Mouse (Mus musculus) olfactory bulb, adult 2 months (tissue): ENCODE data around the gene Selenbp2. TPM values are rescaled to one million over a fixed set of nuclear protein-coding genes. Genes with fewer than 3 reads are reported as not detected.
A peak's percentile ranks its signal among the peaks of the same experiment; 100 is the strongest.
"Not testable (repeated sequence)": the region's sequence is repeated elsewhere in the genome, so short reads cannot be mapped to it uniquely, and the experiment has no call there.

Source experiments
- H3K27ac ChIP-seq: fragments of 200-500 bp; 2 replicates; pipeline ENCODE4 v1.5.1; 2012; ENCODE audit warnings: low read depth, low read length; ENCODE audit not compliant: insufficient read depth
- H3K4me1 ChIP-seq: fragments of 200-500 bp; 2 replicates; pipeline ENCODE4 v1.6.1; 2012; ENCODE audit warnings: low read length; ENCODE audit not compliant: control insufficient read depth, insufficient read depth
- H3K4me3 ChIP-seq: fragments of 200-500 bp; 2 replicates; pipeline ENCODE4 v1.5.1; 2012; ENCODE audit warnings: mild to moderate bottlenecking, low read depth, low read length, moderate library complexity; ENCODE audit not compliant: insufficient read depth
- CTCF ChIP-seq: fragments of 200-500 bp; IDR thresholded peaks from 2 replicates; pipeline ENCODE4 v1.5.1; 2012; ENCODE audit warnings: low read depth, mild to moderate bottlenecking, low read length, moderate library complexity; ENCODE audit not compliant: insufficient read depth
- POLR2A ChIP-seq: fragments of 200-500 bp; IDR thresholded peaks from 2 replicates; pipeline ENCODE4 v1.6.1; 2012; ENCODE audit warnings: mild to moderate bottlenecking, low read depth, low read length, moderate library complexity; ENCODE audit not compliant: insufficient read depth
- WGBS: fragments of 180-500 bp; shearing (Covaris S2); methylation state at CpG from one replicate; pipeline ENCODE4 v1.1.7; 2018; 5-methylcytosine and 5-hydroxymethylcytosine counted together
- polyA plus RNA-seq: library from polyadenylated mRNA; stranded (reverse); fragments of >200 nt; gene quantifications from 2 replicates; pipeline ENCODE4 v1.2.4, GENCODE M21; 2012; ENCODE audit warnings: low replicate concordance; ENCODE audit not compliant: missing spikeins, insufficient read depth, insufficient read length

The Selenbp2 gene
- polyA plus RNA-seq: not detected in 2 replicates

DNA sequence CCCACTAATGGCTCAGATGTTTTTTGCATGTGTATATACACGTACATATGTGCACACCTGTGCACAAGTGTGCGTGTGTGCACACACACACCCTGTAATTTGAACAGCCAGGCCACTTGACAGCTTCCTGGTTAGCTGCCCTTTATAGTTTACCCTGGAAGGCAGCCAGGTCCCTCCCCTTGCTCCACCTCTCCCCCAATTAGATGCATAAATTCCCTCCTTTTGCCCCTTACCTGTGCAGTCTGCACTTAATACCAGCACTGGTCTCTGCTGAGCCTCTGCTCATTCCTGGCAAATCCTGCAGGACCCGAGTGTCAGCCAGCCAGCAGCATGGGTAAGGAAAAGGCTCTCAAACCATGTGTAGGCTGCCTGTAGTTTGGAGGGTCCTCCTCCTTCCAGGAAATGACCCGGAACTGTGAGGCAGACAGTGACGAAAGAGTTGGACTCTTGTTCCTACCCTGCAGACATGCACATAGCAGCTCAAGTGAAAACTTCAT is at the start of gene Selenbp2:
Gene Selenbp2 (plus strand): TSS at position 228 of the 497 bp plus-strand sequence.
- 68% methylated on average over 5 of the region's 5 CpGs for WGBS
- no peaks in the 10 kb centered on the region for H3K4me1 ChIP-seq
- TF ChIP-seq CTCF (no peak), POLR2A (no peak)

DNA sequence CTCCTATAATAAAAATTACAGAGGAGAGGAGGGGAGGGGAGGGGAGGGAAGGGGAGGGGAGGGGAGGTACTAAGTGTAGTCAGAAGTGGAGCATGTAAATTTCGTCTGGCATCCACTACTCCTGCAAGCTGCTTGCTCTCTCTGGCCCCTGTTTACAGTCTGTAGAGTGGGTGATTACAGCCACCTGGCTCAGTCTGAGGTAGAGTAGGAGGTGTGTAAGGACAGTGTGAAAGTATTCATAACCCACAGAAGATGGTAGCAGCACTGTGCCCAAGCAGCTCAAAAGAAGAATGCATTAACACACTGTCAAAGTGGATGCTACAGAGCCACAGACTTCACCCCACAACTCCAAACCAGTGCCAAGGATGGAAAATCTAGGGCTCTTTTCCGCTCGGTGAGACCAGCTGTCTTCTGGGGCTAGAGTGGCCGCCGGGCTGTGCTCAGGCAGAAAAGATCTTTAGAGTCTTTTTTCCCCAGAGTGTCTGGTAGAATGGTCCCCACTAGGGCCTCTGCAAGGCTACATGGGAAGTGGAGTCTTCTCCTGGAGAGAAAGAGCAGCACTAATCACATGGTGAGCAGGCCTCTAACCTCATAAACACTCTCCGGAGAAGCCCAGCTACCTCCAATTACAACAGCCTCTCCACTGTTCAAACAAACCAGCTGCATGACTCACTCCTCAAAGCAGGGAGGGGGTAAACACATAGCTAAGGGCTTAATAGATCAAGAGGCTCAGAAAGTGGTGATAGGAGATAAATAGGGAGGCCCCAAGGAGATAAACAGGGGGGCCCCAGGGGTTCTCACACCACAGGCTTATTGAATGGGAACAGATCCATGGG is 44.4 kb upstream of the Selenbp2 start:
- TF ChIP-seq POLR2A: no peak
- no peak for TF ChIP-seq CTCF
- WGBS: 27% methylated on average over 6 of the region's 6 CpGs
- Histone ChIP-seq H3K27ac (no peak overlapping the region), H3K4me3 (no peak overlapping the region), H3K4me1 (peaks cover 3% of the 10 kb centered on the region; the same call in 1 of the 2 replicates)

More for the DNA sequence above, at the start of gene Selenbp2:
- no peak within 1 kb of the TSS for H3K4me3 ChIP-seq
- no peak within 1 kb of the TSS for H3K27ac ChIP-seq

DNA sequence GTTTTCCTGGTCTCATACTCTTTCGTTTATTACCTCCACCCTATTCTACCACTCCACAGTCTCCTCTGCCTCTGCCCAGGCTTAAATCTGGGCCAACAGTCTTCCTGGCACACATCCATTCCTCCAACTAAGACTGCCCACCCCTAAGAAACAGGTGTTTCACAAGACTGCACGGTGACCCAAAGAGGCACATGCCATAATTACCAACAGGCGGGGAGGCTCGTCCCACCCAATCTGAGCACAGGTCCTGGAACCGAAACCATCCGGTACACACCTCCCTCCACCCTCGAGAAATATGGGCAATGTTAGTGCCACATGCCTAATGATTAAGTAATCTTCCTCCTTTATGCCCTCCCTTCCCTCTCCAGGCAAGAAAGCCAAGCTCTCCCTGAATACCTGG is 42.9 kb upstream of the Selenbp2 start:
- no peak overlapping the region for H3K4me3 ChIP-seq
- 71% methylated on average over 7 of the region's 7 CpGs for WGBS
- TF ChIP-seq CTCF (no peak), POLR2A (no peak)
- H3K4me1 ChIP-seq: peaks cover 3% of the 10 kb centered on the region; the same call in 1 of the 2 replicates
- H3K27ac ChIP-seq: no peak overlapping the region

DNA sequence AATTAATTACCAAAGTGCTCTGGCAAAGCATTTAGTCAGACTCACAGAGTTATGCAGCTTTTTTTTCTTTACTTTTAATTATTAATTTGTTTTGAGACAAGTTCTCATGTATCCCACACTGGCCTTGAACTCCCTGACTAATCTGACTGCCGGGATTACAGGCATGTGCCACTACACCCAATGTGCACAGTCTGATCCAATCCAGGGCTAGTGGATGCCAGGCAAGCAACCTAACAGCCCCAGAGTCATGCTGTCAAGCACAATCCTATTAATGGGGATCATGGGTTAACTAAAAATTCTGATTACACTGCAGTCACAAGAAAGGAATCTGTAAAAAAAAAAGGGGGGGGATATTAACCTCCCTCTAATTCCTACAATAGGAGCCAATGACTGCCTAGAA is 39.4 kb upstream of the Selenbp2 start:
- not testable (repeated sequence) for H3K4me1 ChIP-seq, H3K4me3 ChIP-seq, H3K27ac ChIP-seq
- 79% methylated on average over 1 of the region's 1 CpGs for WGBS

DNA sequence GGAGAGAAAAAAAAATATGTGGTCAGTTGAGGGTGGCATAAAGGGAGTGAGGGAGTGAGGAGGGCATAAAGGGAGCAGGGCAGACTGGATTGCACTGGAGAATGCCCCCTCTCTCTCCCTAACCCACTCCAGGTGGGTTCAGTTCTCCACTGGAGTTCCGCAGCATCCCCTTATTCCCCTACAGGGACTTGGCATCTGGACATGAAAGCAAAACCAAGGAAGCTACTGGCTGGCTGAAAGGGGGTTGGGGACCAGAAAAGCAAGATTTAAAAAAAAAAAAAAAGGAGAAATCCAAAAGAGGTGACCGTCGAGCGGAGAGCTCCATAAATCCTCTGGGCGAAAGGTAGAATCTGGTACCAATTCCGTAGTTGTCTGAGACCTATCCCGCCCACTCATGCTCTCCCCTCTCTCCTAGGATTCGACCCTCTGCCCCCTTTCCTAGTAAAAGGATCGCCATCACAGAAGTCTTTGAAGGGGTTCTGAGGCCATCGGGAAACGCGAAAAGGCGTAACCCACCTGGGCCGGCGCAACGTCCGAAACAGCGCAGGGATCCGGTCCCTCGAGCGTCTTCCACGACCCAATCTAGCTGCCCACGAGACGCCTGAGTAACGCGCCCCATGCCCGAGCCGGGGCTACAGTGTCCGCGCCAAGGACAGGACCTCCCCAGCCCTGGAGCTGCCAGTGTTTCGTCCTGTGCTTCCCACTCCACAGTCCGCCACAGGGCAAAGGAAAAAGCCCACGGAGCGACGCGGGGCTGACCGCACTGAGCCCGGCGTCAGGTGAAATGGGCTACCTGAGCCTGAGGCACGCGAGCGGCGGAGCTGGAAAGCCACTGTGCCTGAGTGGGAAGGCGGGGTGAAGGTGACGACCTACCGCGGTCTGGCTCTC is 35.3 kb upstream of the Selenbp2 start:
- not testable (repeated sequence) for H3K27ac ChIP-seq, H3K4me1 ChIP-seq
- 10% methylated on average over 26 of the region's 47 CpGs for WGBS
- peak overlapping the region; percentile 29 for H3K4me3 ChIP-seq

DNA sequence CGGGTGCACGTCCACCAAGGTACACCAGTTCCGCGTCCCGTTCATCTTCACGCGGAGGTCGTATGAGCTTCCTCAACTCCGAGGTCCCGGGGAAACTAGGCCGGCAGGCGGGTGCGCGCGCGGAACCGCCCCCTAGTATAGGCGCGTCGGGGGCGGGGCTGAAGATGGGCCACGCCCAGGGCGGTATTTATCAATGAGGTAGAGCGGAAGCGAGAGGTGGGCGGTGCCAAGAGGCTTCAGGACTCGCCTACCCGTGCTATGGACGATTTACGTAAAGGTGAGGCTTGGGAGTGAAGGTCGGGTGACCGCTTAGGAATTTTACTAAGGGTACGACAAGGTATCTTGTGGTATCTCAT is 34.6 kb upstream of the Selenbp2 start, which contains the start of gene Tuft1:
Gene Tuft1 (minus strand): TSS at position 133 of the 356 bp plus-strand sequence.
- WGBS: 1% methylated on average over 22 of the region's 33 CpGs
- not testable (repeated sequence) for H3K4me1 ChIP-seq, H3K27ac ChIP-seq
- peak within 1 kb of the TSS; percentile 29 for H3K4me3 ChIP-seq

DNA sequence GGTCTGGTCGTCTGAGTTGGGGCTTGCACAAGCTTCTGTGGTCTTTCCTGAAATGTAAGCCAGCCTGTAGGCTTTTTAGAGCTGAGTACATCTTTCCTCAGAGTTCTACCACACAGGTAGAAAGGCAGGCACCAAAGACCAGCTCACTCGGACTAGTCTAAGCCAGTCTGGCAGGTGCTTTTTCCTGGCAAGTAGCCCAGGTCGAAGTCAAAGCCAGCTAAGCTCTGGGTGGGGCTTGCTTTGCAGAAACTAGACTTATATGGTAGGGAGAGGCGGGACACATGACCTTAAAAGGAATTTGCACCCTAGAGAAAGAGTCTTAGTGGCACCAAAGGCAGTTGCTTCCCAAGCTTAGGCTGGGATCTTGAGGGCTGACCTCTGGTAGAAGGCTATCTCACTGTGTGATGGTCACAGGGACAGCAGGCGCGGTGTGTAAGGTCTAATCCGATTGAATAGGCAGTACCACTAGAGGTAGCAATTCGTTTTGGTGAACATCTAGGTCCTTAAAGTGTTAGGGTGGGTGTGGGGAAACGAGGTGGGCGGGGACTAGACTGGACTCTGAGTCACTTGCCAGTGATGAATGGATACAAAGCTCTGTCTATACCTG is 34.1 kb upstream of the Selenbp2 start:
- not testable (repeated sequence) for H3K4me1 ChIP-seq, H3K4me3 ChIP-seq, H3K27ac ChIP-seq
- WGBS: 35% methylated on average over 8 of the region's 10 CpGs

DNA sequence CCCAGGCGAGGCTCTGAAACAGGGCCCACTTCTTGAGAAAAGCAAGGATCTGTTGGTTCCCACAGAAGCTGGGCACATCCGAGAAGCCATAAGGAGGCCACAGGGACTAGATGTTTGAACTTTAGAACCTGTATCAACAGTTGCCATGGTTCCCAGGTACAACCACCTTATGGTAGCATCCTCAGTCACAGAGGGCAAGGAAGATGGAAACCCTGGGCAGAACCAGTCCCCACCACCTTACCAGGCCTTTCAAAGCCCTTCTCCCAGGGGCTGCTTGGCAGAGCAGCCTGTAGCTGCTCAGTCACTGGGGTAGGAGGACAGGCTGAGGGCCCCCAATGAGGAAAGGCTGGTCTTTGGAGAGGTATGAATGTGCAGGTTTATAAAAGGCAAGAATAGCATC is 32.5 kb upstream of the Selenbp2 start:
- WGBS: 95% methylated on average over 2 of the region's 2 CpGs
- H3K27ac ChIP-seq: not testable (repeated sequence)

DNA sequence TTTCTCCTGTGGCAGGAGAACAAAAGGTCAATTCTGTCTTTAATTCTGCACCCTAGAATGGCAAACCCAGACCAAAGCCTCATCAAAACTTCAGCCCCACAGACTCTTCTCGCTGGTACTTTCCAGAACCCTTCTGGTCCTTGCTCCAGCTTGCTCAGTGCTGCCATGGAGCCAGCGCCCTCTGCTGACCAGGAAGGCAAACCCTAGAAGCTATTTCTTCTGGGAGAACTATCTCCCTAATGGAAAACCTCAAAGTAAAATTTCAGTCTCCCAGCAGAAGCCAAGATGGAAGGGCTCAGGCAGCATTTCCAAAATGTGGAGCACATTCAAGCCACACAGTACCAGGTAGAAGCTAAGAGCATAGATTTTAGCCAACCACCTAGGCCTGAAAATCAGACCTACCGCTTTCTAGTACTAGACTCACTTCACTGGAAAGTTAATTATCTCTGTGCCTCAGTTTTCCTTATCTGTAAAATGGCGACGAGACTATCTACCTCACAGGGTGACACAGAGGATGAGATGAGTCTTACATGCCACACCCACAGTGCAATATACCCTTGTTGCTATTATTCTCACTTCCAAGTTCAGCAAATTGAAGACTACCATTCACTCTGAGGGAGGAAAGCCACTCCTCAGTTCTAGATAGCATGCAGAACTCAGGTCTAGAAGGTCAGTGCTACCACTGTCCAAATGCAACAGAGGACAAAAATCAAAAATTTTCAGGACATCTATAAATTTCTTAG is 28.1 kb upstream of the Selenbp2 start:
- H3K4me3 ChIP-seq, H3K27ac ChIP-seq, H3K4me1 ChIP-seq: not testable (repeated sequence)
- 73% methylated on average over 4 of the region's 5 CpGs for WGBS

More for the DNA sequence above, 32.5 kb upstream of the Selenbp2 start:
- not testable (repeated sequence) for H3K4me1 ChIP-seq, H3K4me3 ChIP-seq

DNA sequence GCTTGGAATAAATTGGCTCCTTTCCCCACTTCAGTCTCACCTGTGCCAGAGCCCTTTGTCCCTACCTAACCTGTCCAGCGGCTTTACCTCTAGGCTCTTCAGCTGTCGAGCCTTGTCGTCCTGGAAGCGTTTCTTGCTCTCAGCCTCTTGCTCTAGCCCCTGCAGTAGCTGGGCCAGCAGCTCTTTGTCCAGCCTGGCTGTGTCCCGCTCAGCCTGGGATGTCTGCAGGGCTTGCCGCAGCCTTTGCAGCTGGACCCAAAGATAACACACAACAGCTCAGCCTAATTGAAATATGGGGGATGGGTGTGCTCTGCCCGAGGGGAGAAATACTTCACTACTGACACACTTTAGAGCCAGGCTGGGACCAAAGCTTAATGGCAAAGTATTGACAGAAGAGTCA is 27.5 kb upstream of the Selenbp2 start:
- H3K4me1 ChIP-seq, H3K27ac ChIP-seq, H3K4me3 ChIP-seq: not testable (repeated sequence)
- WGBS: 49% methylated on average over 7 of the region's 7 CpGs

DNA sequence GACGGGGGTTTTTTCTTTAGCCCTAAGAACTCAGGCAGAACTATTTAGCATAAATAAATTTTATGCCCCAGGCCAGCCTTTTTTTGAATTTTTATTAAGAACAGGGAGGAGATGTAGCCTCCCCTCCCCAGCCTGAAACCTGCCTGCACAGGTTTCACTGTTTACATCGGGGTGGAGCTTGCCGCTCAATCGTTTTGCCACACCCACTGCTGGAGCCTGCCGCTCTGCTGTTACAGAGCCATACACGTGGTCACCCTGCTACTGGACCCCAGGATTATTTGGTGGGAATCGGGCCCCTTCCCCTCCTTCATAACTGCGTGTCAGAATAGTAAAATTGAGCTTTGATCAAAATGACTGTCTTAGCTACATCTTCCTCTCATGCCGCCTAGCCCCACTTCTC is 18.3 kb upstream of the Selenbp2 start:
- not testable (repeated sequence) for H3K4me3 ChIP-seq, H3K4me1 ChIP-seq, H3K27ac ChIP-seq
- WGBS: 90% methylated on average over 9 of the region's 9 CpGs
